Mouse (Mus musculus) bone marrow, adult 2 months (tissue): ENCODE measurements around the gene Bace2. TPM values are rescaled to one million over a fixed set of nuclear protein-coding genes. Genes with fewer than 3 reads are reported as not detected.
A peak's percentile ranks its signal among the peaks of the same experiment; 100 is the strongest.

Experiments used
- H3K27ac ChIP-seq: fragments of 200-500 bp; 2 replicates; pipeline ENCODE4 v1.5.1; 2012; ENCODE audit warnings: low read depth, mild to moderate bottlenecking, control low read depth, inconsistent platforms, low read length; ENCODE audit not compliant: control insufficient read depth, poor library complexity, insufficient read depth
- H3K4me1 ChIP-seq: fragments of 200-500 bp; 2 replicates; pipeline ENCODE4 v1.6.1; 2011; ENCODE audit warnings: low read length; ENCODE audit not compliant: control insufficient read depth, insufficient read depth
- H3K4me3 ChIP-seq: fragments of 200-500 bp; replicated peaks from 2 replicates; pipeline ENCODE3; 2011; ENCODE audit warnings: mild to moderate bottlenecking, low read depth, low read length, control low read depth; ENCODE audit not compliant: control insufficient read depth
- CTCF ChIP-seq: fragments of 200-500 bp; IDR thresholded peaks from 2 replicates; pipeline ENCODE4 v1.5.1; 2011; ENCODE audit warnings: low read length, control low read depth; ENCODE audit not compliant: control insufficient read depth, insufficient read depth
- POLR2A ChIP-seq: fragments of 200-500 bp; IDR thresholded peaks from 2 replicates; pipeline ENCODE4 v1.6.1; 2011; ENCODE audit warnings: low read depth, mild to moderate bottlenecking, control low read depth, low read length, borderline replicate concordance; ENCODE audit not compliant: control insufficient read depth
- WGBS: fragments of 180-500 bp; shearing (Covaris S2); methylation state at CpG from one replicate; pipeline ENCODE4 v1.1.7; 2018; 5-methylcytosine and 5-hydroxymethylcytosine counted together
- polyA plus RNA-seq: library from polyadenylated mRNA; stranded (reverse); fragments of >200 nt; gene quantifications from 2 replicates; pipeline ENCODE4 v1.2.4, GENCODE M21; 2011; ENCODE audit warnings: low replicate concordance; ENCODE audit not compliant: missing spikeins, insufficient read depth, insufficient read length

The Bace2 gene
- 0.16 and 0.72 TPM in 2 replicates for polyA plus RNA-seq

DNA sequence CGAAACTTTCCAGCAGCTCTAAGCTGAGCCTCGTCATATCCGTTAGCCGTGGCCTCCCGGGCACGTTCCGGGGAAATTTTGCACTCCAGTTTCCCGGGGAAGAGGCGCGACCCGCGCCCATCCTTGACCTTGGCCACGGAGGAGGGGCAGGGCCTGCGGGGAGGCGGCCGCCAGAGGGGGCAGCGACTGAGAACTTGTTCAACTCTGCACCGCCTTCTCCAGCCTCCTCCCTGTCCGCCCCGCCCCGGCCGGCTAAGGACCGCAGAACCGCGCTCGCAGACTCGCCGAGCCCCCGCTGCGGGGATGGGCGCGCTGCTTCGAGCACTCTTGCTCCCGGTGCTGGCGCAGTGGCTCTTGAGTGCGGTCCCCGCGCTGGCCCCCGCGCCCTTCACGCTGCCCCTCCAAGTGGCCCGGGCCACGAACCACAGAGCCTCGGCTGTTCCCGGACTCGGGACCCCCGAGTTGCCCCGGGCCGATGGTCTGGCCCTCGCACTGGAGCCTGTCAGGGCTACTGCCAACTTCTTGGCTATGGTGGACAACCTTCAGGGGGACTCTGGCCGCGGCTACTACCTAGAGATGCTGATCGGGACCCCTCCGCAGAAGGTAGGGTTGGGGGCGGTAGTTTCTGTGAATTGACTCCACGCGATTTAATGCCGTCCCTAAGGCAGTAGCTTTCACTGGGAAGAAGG is at the start of gene Bace2:
TSS of gene Bace2 (plus strand) at position 244 of the 689 bp plus-strand sequence.
- Histone ChIP-seq H3K4me3 (no peak within 1 kb of the TSS), H3K27ac (peak within 1 kb of the TSS; percentile 21; the same call in 1 of the 2 replicates), H3K4me1 (no peaks in the 10 kb centered on the region)
- TF ChIP-seq POLR2A (no peak), CTCF (no peak)
- 1% methylated on average over 58 of the region's 58 CpGs for WGBS

DNA sequence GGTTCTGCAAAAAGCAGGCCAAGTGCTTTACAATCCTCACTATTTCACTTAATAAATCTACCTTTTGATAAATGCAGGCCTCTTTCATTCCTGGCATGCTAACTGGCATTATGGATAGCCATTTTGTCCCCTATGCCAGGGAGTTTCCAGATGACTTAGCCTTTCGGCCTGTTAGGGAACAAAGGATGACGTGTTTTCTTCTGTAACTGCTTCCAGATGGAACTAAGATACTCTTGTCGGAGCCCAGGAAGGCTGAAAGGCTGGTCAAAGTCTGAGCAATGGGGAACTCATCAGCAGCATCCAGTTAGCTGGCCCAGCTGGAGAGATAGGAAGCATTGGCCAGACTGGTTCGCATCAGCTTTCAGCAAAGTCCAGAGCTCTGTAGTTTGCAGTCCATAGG is 48.9 kb upstream of the Bace2 start:
- no peak for TF ChIP-seq CTCF
- no peak for TF ChIP-seq POLR2A
- H3K27ac ChIP-seq = no peak overlapping the region
- H3K4me3 ChIP-seq = no peak overlapping the region
- 83% methylated on average over 4 of the region's 4 CpGs for WGBS
- H3K4me1 ChIP-seq = no peaks in the 10 kb centered on the region

DNA sequence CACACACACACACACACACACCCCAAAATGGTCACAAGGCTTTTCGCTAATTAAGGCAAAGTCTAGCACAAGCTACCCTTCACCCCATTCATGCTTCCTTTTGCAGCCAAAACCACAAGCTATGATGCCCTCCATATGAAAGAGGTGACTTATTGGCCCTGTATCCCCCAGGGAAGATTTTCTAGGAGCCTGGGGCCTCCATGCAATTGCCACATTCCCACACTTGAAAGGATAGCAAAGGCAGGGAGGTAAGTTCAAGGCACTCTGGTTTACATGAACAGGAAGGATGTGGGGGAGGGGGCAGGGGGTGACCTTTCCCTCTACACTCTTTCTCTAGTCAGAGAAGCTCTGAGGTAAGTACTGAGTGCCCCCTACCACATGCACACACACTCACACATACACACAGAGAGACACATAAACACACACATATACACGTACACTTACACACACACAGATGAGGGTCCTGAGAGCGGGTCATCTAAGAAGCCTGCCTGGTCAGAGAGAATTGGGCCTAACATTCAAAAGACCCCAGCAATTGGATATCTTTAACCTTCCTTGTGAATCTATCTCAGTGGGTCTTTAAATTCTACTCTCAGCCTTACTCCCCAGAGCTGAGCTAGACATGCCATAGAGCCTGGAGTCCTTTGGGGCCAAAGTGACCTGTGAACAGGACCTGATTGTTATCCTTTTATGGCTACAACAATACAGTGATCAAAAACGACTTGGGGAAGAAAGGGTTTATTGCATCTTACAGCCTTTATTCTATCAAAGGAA is 46.6 kb upstream of the Bace2 start:
- TF ChIP-seq CTCF (no peak), POLR2A (no peak)
- H3K4me3 ChIP-seq = no peak overlapping the region
- no peaks in the 10 kb centered on the region for H3K4me1 ChIP-seq
- WGBS = 58% methylated on average over 4 of the region's 4 CpGs
- H3K27ac ChIP-seq = no peak overlapping the region

GRCm38 (mm10) chr16:97310570-97310846 is 46.0 kb upstream of the Bace2 start:
- Histone ChIP-seq H3K4me1 (no peaks in the 10 kb centered on the region), H3K27ac (no peak overlapping the region), H3K4me3 (no peak overlapping the region)
- WGBS = 43% methylated on average over 1 of the region's 1 CpGs
- TF ChIP-seq CTCF = no peak
- no peak for TF ChIP-seq POLR2A

- no peak overlapping the region for H3K27ac ChIP-seq
- 37% methylated on average over 10 of the region's 10 CpGs for WGBS
- H3K4me1 ChIP-seq = no peaks in the 10 kb centered on the region
- H3K4me3 ChIP-seq = no peak overlapping the region
- TF ChIP-seq CTCF (peak; percentile 53), POLR2A (no peak)
Observed at GRCm38 (mm10) chr16:97312960-97313686, 43.4 kb upstream of the Bace2 start.

DNA sequence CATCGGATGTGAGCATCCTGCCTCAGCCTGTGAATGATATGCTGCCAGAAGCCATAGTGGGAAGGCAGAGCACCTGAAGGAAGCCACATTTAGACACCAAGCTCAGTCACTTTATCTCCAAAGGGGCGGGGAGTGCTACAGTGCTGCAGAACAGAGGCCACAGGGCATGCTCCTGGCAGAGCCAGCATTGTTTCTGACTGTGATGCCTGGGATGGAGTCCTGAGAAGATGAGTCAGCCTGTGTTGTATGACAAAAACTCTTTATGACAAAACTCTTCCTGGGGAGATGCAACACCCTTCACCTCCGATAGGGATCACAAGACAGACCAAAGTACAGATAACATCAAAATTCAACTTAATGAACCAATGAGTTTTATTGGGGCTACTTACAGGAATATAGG is 35.0 kb upstream of the Bace2 start:
- WGBS = 72% methylated on average over 3 of the region's 3 CpGs

DNA sequence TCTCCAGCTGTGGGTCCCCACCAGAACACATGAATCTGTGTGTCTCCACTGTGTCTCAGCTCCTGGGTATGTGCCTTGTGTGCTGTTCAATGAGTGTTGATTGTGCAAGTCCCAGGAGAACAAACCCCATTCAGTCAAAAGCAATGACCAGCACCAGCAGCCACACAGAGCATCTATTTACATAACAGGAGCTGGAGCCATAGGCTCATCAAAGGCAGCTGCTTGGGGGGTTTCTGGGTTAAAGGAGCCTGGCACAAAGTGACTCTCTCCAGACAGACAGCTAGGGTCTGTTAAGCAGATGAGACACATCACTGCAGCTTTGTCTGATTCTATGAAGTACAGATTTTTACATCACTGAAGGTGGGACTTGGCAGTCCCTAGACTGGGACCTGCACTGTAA is 33.9 kb upstream of the Bace2 start:
- TF ChIP-seq POLR2A (no peak), CTCF (no peak)
- no peak overlapping the region for H3K27ac ChIP-seq
- H3K4me1 ChIP-seq = no peaks in the 10 kb centered on the region
- H3K4me3 ChIP-seq = no peak overlapping the region

More for the DNA sequence above, 35.0 kb upstream of the Bace2 start:
- TF ChIP-seq CTCF (no peak), POLR2A (no peak)
- no peak overlapping the region for H3K4me3 ChIP-seq
- H3K4me1 ChIP-seq = no peaks in the 10 kb centered on the region
- no peak overlapping the region for H3K27ac ChIP-seq

DNA sequence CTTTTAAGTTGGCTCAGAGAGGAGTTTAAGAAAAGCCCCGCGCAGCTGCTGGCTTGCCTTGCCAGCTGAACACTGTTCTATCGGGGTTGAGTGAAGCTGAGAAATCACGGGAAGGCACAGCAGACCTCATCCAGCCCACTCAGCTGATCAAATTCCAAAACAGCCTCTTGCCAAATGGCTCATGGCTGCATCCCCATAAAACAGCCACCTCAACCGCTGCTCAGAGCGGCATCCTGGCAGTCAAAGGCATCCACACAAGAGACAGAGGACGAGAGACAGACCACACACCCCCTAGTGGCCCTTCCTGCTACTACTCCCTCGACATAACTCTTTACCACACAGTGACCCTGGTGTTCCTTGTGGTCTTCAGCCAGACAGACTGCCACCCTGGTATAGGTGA is 30.6 kb upstream of the Bace2 start:
- H3K4me3 ChIP-seq = no peak overlapping the region
- no peak overlapping the region for H3K27ac ChIP-seq
- H3K4me1 ChIP-seq = no peaks in the 10 kb centered on the region
- WGBS = 47% methylated on average over 8 of the region's 8 CpGs
- TF ChIP-seq POLR2A (no peak), CTCF (peak; percentile 43)
